Mouse (Mus musculus) lung, postnatal 0 days (tissue): ENCODE measurements at regions not wholly inside any gene's neighbourhood (a gene's known extent, or its start where the extent isn't known, plus 50 kb on each side); places are given as distances from the start of the nearest gene placed in this dataset.

Experiments used
- ATAC-seq: fragments of 200-750 bp; cut with Nextera tagmentation; 2 replicates; pipeline ENCODE4 v1.8.0; 2017; ENCODE audit warnings: moderate library complexity
- DNase-seq: peaks from one replicate; pipeline ENCODE4 v3.0.0-alpha.2; 2016; ENCODE audit warnings: low spot score
- H3K27ac ChIP-seq: fragments of 300-500 bp; sonication (generic); 2 replicates; pipeline ENCODE4 v1.5.1; 2014; ENCODE audit warnings: antibody characterized with exemption, mild to moderate bottlenecking, low read length, mixed read lengths
- H3K27me3 ChIP-seq: fragments of 300-500 bp; sonication (generic); replicated peaks from 2 replicates; pipeline ENCODE4 v1.6.1; 2014; ENCODE audit warnings: low read length, mixed read lengths; ENCODE audit not compliant: insufficient read depth
- H3K36me3 ChIP-seq: fragments of 300-500 bp; sonication (generic); 2 replicates; pipeline ENCODE4 v1.6.1; 2014; ENCODE audit warnings: low read length, mixed read lengths; ENCODE audit not compliant: insufficient read depth
- H3K4me1 ChIP-seq: fragments of 300-500 bp; sonication (generic); 2 replicates; pipeline ENCODE4 v1.6.1; 2014; ENCODE audit warnings: antibody characterized with exemption, low read depth, low read length, mixed read lengths; ENCODE audit not compliant: insufficient read depth
- H3K4me2 ChIP-seq: fragments of 300-500 bp; sonication (generic); replicated peaks from 2 replicates; pipeline ENCODE4 v1.6.1; 2014; ENCODE audit warnings: low read depth, mild to moderate bottlenecking, low read length, moderate library complexity, mixed read lengths
- H3K4me3 ChIP-seq: fragments of 300-500 bp; sonication (generic); 2 replicates; pipeline ENCODE4 v1.5.1; 2014; ENCODE audit warnings: low read depth, low read length
- H3K9ac ChIP-seq: fragments of 300-500 bp; sonication (generic); replicated peaks from 2 replicates; pipeline ENCODE4 v1.6.1; 2014; ENCODE audit warnings: low read depth, mild to moderate bottlenecking
- H3K9me3 ChIP-seq: fragments of 300-500 bp; sonication (generic); 2 replicates; pipeline ENCODE4 v1.6.1; 2016; ENCODE audit warnings: low read length, mixed read lengths
- CTCF ChIP-seq: IDR thresholded peaks from 2 replicates; pipeline ENCODE4 v1.5.1; 2016; ENCODE audit warnings: antibody characterized with exemption, mild to moderate bottlenecking
- EP300 ChIP-seq: IDR thresholded peaks from 2 replicates; pipeline ENCODE4 v1.6.1; 2016; ENCODE audit warnings: antibody characterized with exemption, mild to moderate bottlenecking, control low read depth
- WGBS: fragments of 180-500 bp; shearing (Covaris S2); extraction: QIAGEN DNeasy Blood & Tissue Kit; methylation state at CpG from one replicate; pipeline ENCODE4 v1.1.7; 2014; 5-methylcytosine and 5-hydroxymethylcytosine counted together

DNA sequence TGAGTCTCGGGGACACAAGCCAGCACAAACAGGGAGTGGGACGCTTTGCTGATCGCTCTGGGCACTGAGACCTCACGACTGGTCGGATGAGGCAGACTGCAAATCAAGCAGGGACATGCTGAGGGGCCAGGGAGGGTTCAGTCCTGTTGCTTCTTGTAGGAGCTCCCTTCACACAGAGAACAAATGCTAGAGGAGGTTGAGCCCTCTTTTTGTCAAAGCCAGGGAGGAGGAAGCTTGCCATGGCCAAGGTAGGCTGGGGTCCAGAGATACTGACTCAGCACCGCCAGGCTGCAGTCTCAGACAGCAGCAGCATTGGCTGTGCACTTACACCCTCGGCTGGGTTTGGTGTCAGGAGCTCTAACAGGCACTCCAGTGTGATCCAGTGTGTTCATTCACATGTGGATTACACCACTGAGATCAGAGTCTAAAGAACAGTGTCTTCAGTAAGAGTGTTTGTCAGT is 173.5 kb upstream of the Ankrd55 start:
- Histone ChIP-seq H3K4me1 (no peaks in the 10 kb centered on the region; the same call in 1 of the 2 replicates), H3K27ac (no peak overlapping the region), H3K4me3 (no peak overlapping the region), H3K9ac (no peak overlapping the region), H3K9me3 (no peaks in the 10 kb centered on the region), H3K36me3 (no peaks in the 10 kb centered on the region), H3K4me2 (no peak overlapping the region), H3K27me3 (no peaks in the 10 kb centered on the region)
- DNase-seq (no peak), ATAC-seq (no peak)
- TF ChIP-seq CTCF (no peak), EP300 (no peak)
- 72% methylated on average over 7 of the region's 7 CpGs for WGBS

DNA sequence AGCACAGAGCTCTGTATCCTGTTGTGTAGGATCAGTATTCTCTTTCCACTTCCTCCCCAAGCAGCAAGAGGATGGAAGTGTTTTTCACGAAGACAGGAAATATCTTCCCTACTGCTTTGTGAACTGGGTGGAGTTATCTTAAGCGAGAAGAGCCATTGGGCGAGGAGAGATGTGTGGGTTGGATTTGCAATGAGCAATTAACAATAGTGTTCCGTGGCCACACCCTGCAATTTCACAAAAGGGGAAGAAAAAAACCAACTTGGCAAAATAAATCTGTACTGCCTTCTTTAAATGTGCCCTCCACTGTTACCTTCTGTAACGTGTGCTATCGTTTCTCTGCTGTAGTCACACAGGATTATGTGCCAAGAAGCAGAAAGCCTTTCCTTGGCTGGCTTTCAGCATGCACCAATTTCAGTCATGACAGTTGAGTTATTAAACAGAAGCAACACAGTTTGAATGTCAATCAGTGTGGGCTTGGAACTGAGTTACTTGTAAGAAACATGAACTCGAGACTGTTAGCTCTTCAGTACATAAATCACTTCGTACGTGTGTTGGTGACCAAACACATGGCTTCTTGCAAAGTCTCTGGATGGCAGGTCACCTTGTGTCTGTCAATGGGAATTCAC is 172.0 kb upstream of the Ankrd55 start:
- no peaks in the 10 kb centered on the region; the same call in 1 of the 2 replicates for H3K4me1 ChIP-seq
- no peak overlapping the region for H3K4me2 ChIP-seq
- 48% methylated on average over 9 of the region's 9 CpGs for WGBS
- TF ChIP-seq CTCF (no peak), EP300 (no peak)
- H3K36me3 ChIP-seq: no peaks in the 10 kb centered on the region
- H3K9me3 ChIP-seq: no peaks in the 10 kb centered on the region
- DNase-seq (peak; percentile 64), ATAC-seq (peak; percentile 59)
- no peaks in the 10 kb centered on the region for H3K27me3 ChIP-seq
- H3K27ac ChIP-seq: no peak overlapping the region
- no peak overlapping the region for H3K4me3 ChIP-seq
- no peak overlapping the region for H3K9ac ChIP-seq

DNA sequence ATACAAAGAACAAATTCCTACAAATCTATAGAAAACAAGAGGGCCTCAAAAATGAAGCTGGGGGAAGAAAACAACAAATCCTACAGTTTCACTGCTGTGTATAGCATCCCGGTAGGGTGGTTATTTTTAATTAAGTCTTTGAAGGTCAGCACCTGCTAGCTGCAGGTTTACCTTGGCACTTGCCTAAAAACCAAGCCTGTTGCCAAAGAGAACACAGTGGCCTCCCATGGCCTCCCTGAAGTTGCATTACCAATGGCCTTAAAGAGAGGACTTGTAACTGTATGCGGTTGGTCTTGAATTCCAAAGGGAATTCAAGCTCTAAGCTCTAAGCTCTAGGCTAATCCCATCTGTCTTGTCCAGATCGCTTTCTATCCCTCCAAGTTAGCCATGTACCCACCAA is 169.7 kb upstream of the Ankrd55 start:
- Histone ChIP-seq H3K36me3 (no peaks in the 10 kb centered on the region), H3K9me3 (no peaks in the 10 kb centered on the region), H3K4me1 (no peaks in the 10 kb centered on the region; the same call in 1 of the 2 replicates), H3K27ac (no peak overlapping the region), H3K4me2 (no peak overlapping the region), H3K27me3 (no peaks in the 10 kb centered on the region), H3K4me3 (no peak overlapping the region), H3K9ac (no peak overlapping the region)
- 96% methylated on average over 3 of the region's 3 CpGs for WGBS
- DNase-seq: no peak
- ATAC-seq: no peak
- TF ChIP-seq CTCF (no peak), EP300 (no peak)

DNA sequence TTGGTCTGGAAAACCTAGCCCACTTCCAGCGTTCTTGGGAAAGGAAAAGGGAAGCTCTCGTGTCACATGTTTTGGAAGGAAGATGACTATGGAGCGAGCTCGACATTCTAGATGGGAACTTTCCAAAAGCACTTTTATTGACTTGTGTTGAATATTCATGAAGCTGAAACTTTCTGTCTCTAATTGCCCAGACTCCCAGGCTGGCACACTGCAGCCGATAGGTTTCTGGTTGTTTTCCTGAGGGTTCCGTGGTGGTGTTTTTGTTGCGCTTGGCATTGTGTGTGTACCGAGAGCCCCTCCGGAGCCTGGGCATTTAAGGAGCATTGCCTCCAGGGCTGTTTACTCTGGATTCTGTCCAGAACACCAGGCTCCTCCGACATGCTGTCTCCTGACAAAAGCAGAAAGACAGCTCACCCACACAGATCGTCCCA is 168.6 kb upstream of the Ankrd55 start:
- no peak for DNase-seq
- no peak for ATAC-seq

DNA sequence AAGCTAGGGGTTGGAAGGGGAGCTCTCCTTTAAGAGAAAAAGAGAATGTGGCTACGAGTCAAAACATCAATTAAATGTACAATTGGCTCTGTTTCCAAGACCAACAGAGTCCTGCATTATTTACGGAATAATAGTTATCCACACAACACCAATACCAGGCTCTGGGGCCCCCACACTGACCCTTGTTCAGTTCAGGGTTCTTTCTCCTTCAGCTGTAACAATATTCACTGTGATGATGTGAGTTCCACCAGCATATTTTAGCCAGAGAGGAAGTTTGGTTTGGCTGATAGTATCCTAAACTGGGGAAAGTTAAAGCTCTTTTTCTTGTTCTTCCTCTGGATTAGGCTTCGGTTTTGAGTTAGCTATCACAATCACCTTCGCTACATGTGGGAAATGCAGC is 167.9 kb upstream of the Ankrd55 start:
- H3K9ac ChIP-seq: no peak overlapping the region
- H3K36me3 ChIP-seq: no peaks in the 10 kb centered on the region
- H3K4me1 ChIP-seq: no peaks in the 10 kb centered on the region; the same call in 1 of the 2 replicates
- no peak overlapping the region for H3K27ac ChIP-seq
- H3K27me3 ChIP-seq: no peaks in the 10 kb centered on the region
- no peaks in the 10 kb centered on the region for H3K9me3 ChIP-seq
- 64% methylated on average over 4 of the region's 4 CpGs for WGBS
- no peak overlapping the region for H3K4me3 ChIP-seq
- H3K4me2 ChIP-seq: no peak overlapping the region
- DNase-seq (no peak), ATAC-seq (no peak)
- no peak for TF ChIP-seq EP300
- TF ChIP-seq CTCF: no peak

More for the DNA sequence above, 168.6 kb upstream of the Ankrd55 start:
- no peak overlapping the region for H3K9ac ChIP-seq
- no peak overlapping the region for H3K4me3 ChIP-seq
- 43% methylated on average over 11 of the region's 11 CpGs for WGBS
- H3K36me3 ChIP-seq: no peaks in the 10 kb centered on the region
- H3K4me1 ChIP-seq: no peaks in the 10 kb centered on the region; the same call in 1 of the 2 replicates
- H3K4me2 ChIP-seq: no peak overlapping the region
- no peaks in the 10 kb centered on the region for H3K9me3 ChIP-seq
- H3K27ac ChIP-seq: no peak overlapping the region
- H3K27me3 ChIP-seq: no peaks in the 10 kb centered on the region
- TF ChIP-seq EP300 (no peak), CTCF (no peak)

DNA sequence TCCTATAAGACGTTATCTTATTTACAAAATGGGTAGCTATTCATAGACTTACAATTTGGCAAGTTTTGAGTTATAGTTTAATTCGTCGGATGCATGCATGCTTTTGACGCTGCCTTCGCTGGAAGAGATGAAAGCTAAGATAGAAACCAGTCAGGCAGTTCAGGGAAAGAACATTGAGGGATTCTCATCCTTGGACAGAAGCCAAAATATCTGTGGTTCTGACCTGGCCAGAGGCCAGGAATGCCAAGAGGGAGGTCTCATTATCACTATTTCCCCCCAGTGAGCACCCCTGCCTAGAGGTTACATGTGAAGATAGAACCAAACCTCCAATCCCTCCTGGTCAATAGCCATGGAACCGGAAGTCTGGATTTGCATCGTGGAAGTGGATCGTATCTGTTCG is 167.1 kb upstream of the Ankrd55 start:
- H3K4me1 ChIP-seq: no peaks in the 10 kb centered on the region; the same call in 1 of the 2 replicates
- H3K36me3 ChIP-seq: no peaks in the 10 kb centered on the region
- H3K4me2 ChIP-seq: no peak overlapping the region
- H3K4me3 ChIP-seq: no peak overlapping the region
- H3K9ac ChIP-seq: no peak overlapping the region
- WGBS: 77% methylated on average over 9 of the region's 9 CpGs
- H3K9me3 ChIP-seq: no peaks in the 10 kb centered on the region
- no peak for ATAC-seq
- no peak for DNase-seq
- H3K27me3 ChIP-seq: no peaks in the 10 kb centered on the region
- no peak for TF ChIP-seq CTCF
- TF ChIP-seq EP300: no peak
- no peak overlapping the region for H3K27ac ChIP-seq
